In the genomic region with DNA sequence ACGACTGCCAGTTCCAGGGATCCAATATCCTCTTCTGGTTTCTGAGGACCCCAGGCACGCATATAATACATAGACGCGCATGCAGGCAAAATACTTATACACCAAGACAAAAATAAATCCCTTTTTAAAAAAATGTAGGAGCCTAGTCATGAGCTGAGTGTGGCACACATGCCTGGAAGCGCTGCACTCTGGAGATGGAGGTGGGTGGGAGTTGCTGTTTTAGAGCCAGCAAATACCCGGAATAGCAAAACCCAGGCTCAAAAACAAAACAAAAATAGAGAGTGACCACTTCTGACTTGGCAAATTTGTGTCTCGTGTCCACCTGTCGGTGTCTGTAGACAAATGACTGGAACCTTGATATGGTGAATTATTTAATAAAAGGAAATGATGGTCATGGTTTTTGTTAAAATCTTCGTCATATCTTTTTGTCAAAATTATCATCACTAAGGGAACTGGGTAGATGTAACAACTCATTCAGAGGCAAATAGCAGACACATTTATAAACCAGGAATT, we compare ENCODE assay signal across 21 mouse cellular contexts.
"Had no signal": no experiment of that assay in that cellular context is flagged by ENCODE, and none has a peak within 500 bp of the region (broad histone marks: within the 10 kb centered on the region; RNA-seq: fewer than 3 reads in every experiment).

No protein-coding gene starts in this region.

- H3K36me3 ChIP-seq: liver, embryonic 13.5 days; liver, embryonic 15.5 days; lung, embryonic 15.5 days; midbrain, embryonic 12.5 days; neural tube, embryonic 13.5 days; neural tube, embryonic 15.5 days; stomach, embryonic 15.5 days had no signal

- H3K4me2 ChIP-seq: liver, embryonic 11.5 days; liver, embryonic 13.5 days; liver, embryonic 15.5 days; lung, embryonic 15.5 days; midbrain, embryonic 12.5 days; neural tube, embryonic 13.5 days; neural tube, embryonic 15.5 days; stomach, embryonic 15.5 days had no signal

- ATAC-seq: liver, postnatal 0 days; lung, postnatal 0 days had no signal

- DNase-seq: liver, embryonic 13.5 days; liver, postnatal 0 days; lung, adult 2 months; lung, postnatal 14 days; lung, postnatal 36 days; midbrain, embryonic 14.5 days; retina, postnatal 1 day; thymus, adult 18-20 months; thymus, postnatal 14 days; thymus, postnatal 36 days had no signal

- H3K9me3 ChIP-seq: liver, embryonic 13.5 days; liver, embryonic 15.5 days; lung, embryonic 15.5 days; midbrain, embryonic 12.5 days; neural tube, embryonic 13.5 days; neural tube, embryonic 15.5 days; stomach, embryonic 15.5 days had no signal

- H3K9ac ChIP-seq: liver, embryonic 13.5 days; liver, embryonic 15.5 days; liver, postnatal 0 days; lung, embryonic 15.5 days; midbrain, embryonic 12.5 days; neural tube, embryonic 13.5 days; neural tube, embryonic 15.5 days; stomach, embryonic 15.5 days had no signal

- H3K27me3 ChIP-seq: liver, embryonic 13.5 days; liver, embryonic 15.5 days; lung, embryonic 15.5 days; neural tube, embryonic 13.5 days; neural tube, embryonic 15.5 days; stomach, embryonic 15.5 days had no signal

- H3K4me3 ChIP-seq: liver, embryonic 13.5 days; liver, embryonic 15.5 days; lung, embryonic 15.5 days; megakaryocyte, embryonic 14.5 days; midbrain, embryonic 12.5 days; neural tube, embryonic 13.5 days; neural tube, embryonic 15.5 days; stomach, embryonic 15.5 days had no signal

- H3K4me1 ChIP-seq: midbrain, embryonic 12.5 days; neural tube, embryonic 13.5 days had no signal

- H3K27ac ChIP-seq: liver, embryonic 13.5 days; liver, embryonic 15.5 days; lung, embryonic 15.5 days; macrophage; midbrain, embryonic 12.5 days; neural tube, embryonic 13.5 days; neural tube, embryonic 15.5 days; stomach, embryonic 15.5 days; stomach, postnatal 0 days had no signal
